Mouse (Mus musculus) small intestine, adult 2 months (tissue): ENCODE data around the gene Miox. TPM values are rescaled to one million over a fixed set of nuclear protein-coding genes. Genes with fewer than 3 reads are reported as not detected.

ENCODE experiments used
- H3K27ac ChIP-seq: fragments of 200-500 bp; 2 replicates; pipeline ENCODE4 v1.5.1; 2012; ENCODE audit warnings: low read depth, low read length, control low read depth, inconsistent platforms; ENCODE audit not compliant: insufficient read depth
- H3K27me3 ChIP-seq: fragments of 200-500 bp; 2 replicates; pipeline ENCODE4 v1.6.1; 2012; ENCODE audit warnings: mild to moderate bottlenecking, moderate library complexity, low read length, inconsistent platforms; ENCODE audit not compliant: control insufficient read depth, insufficient read depth
- H3K36me3 ChIP-seq: fragments of 200-500 bp; 2 replicates; pipeline ENCODE4 v1.6.1; 2012; ENCODE audit warnings: mild to moderate bottlenecking, low read length, control low read depth, inconsistent platforms; ENCODE audit not compliant: control insufficient read depth, insufficient read depth
- H3K4me1 ChIP-seq: fragments of 200-500 bp; 2 replicates; pipeline ENCODE4 v1.6.1; 2012; ENCODE audit warnings: low read length, inconsistent platforms, mixed read lengths; ENCODE audit not compliant: control insufficient read depth, insufficient read depth, insufficient read length
- H3K4me3 ChIP-seq: fragments of 200-500 bp; 2 replicates; pipeline ENCODE4 v1.5.1; 2012; ENCODE audit warnings: low read depth, mild to moderate bottlenecking, control low read depth, inconsistent platforms, low read length, moderate library complexity
- CTCF ChIP-seq: fragments of 200-500 bp; IDR thresholded peaks from 2 replicates; pipeline ENCODE4 v1.5.1; 2012; ENCODE audit warnings: low read depth, mild to moderate bottlenecking, control low read depth, inconsistent platforms, low read length, moderate library complexity, mixed read lengths; ENCODE audit not compliant: insufficient replicate concordance, insufficient read length; ENCODE audit errors: extremely low read depth
- POLR2A ChIP-seq: fragments of 200-500 bp; IDR thresholded peaks from 2 replicates; pipeline ENCODE4 v1.6.1; 2012; ENCODE audit warnings: low read depth, mild to moderate bottlenecking, control low read depth, inconsistent platforms, low read length, moderate library complexity
- WGBS: fragments of 180-500 bp; shearing (Covaris S2); methylation state at CpG from one replicate; pipeline ENCODE4 v1.1.7; 2018; 5-methylcytosine and 5-hydroxymethylcytosine counted together
- polyA plus RNA-seq: library from polyadenylated mRNA; depleted of rRNA; stranded (reverse); fragments of >200 nt; gene quantifications from 2 replicates; pipeline ENCODE4 v1.2.3, GENCODE M21; 2012

Gene Miox
- polyA plus RNA-seq, 1 experiment = 0.10 TPM

- no peak overlapping the region for H3K4me3 ChIP-seq
- 90% methylated on average over 15 of the region's 15 CpGs for WGBS
- H3K4me1 ChIP-seq = peaks cover 5% of the 10 kb centered on the region
- no peaks in the 10 kb centered on the region for H3K27me3 ChIP-seq
- TF ChIP-seq POLR2A (no peak), CTCF (no peak)
- H3K27ac ChIP-seq = no peak overlapping the region
- H3K36me3 ChIP-seq = peaks cover 31% of the 10 kb centered on the region
Measured at GRCm38 (mm10) chr15:89351302-89351701, 17.1 kb downstream of the Miox start.

- 92% methylated on average over 14 of the region's 14 CpGs for WGBS
- Histone ChIP-seq H3K4me3 (no peak overlapping the region), H3K27me3 (no peaks in the 10 kb centered on the region), H3K36me3 (peaks cover 31% of the 10 kb centered on the region), H3K4me1 (peaks cover 8% of the 10 kb centered on the region), H3K27ac (no peak overlapping the region)
- TF ChIP-seq CTCF (no peak), POLR2A (no peak)
Measured at GRCm38 (mm10) chr15:89352054-89352453, 17.9 kb downstream of the Miox start.

GRCm38 (mm10) chr15:89352795-89353194 is 18.6 kb downstream of the Miox start:
- no peak overlapping the region for H3K4me3 ChIP-seq
- no peak for TF ChIP-seq POLR2A
- TF ChIP-seq CTCF = no peak
- WGBS = 94% methylated on average over 12 of the region's 12 CpGs
- H3K27me3 ChIP-seq = no peaks in the 10 kb centered on the region
- H3K36me3 ChIP-seq = peaks cover 31% of the 10 kb centered on the region
- peaks cover 8% of the 10 kb centered on the region for H3K4me1 ChIP-seq
- H3K27ac ChIP-seq = no peak overlapping the region

DNA sequence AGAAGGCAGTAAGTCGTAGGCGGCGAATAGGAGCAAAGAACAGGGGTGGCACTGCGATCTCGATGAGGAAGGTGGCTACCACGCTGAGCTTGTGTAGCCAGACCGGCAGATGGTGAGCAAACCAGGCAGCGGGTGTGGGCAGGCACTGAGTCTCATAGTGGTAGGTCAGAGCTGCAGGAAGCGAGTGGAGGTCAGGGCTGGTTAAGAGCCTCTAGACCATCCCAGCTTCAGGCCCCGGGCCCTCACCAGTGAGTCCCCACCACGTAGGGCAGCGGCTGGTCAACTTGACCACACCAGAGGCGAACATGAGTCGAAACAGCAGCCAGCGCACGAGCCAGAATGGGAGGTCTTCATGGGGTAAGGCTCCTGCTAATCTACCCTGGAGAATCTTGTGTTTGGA is 19.6 kb downstream of the Miox start:
- no peak for TF ChIP-seq CTCF
- TF ChIP-seq POLR2A = no peak

DNA sequence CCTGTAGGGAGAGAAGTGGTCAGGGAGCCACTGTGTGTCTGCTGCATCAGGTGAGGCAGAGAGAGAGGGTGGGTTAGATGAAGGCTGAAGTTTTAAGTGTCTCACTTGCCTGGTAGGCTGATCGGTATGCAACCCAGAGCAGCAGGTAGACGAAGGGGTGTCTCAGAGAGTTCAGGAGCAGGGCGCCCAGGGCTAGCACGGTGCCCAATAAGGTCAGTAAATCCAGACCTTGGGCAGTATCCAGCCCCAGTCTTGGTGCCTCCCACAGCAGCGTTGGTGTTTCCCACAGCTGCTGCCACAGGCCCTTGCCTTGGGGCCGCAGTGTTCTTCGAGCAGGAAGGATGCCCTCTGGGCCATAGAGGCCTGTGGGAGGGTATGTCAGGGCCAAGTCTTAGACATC is 20.3 kb downstream of the Miox start:
- peaks cover 31% of the 10 kb centered on the region for H3K36me3 ChIP-seq
- H3K27ac ChIP-seq = no peak overlapping the region
- 65% methylated on average over 7 of the region's 7 CpGs for WGBS
- TF ChIP-seq CTCF (no peak), POLR2A (no peak)
- H3K27me3 ChIP-seq = no peaks in the 10 kb centered on the region
- H3K4me1 ChIP-seq = peaks cover 8% of the 10 kb centered on the region
- H3K4me3 ChIP-seq = peak overlapping the region; percentile 97

More for the DNA sequence above, 19.6 kb downstream of the Miox start:
- Histone ChIP-seq H3K4me3 (no peak overlapping the region), H3K27me3 (no peaks in the 10 kb centered on the region), H3K36me3 (peaks cover 31% of the 10 kb centered on the region), H3K4me1 (peaks cover 8% of the 10 kb centered on the region), H3K27ac (no peak overlapping the region)
- 93% methylated on average over 16 of the region's 16 CpGs for WGBS

DNA sequence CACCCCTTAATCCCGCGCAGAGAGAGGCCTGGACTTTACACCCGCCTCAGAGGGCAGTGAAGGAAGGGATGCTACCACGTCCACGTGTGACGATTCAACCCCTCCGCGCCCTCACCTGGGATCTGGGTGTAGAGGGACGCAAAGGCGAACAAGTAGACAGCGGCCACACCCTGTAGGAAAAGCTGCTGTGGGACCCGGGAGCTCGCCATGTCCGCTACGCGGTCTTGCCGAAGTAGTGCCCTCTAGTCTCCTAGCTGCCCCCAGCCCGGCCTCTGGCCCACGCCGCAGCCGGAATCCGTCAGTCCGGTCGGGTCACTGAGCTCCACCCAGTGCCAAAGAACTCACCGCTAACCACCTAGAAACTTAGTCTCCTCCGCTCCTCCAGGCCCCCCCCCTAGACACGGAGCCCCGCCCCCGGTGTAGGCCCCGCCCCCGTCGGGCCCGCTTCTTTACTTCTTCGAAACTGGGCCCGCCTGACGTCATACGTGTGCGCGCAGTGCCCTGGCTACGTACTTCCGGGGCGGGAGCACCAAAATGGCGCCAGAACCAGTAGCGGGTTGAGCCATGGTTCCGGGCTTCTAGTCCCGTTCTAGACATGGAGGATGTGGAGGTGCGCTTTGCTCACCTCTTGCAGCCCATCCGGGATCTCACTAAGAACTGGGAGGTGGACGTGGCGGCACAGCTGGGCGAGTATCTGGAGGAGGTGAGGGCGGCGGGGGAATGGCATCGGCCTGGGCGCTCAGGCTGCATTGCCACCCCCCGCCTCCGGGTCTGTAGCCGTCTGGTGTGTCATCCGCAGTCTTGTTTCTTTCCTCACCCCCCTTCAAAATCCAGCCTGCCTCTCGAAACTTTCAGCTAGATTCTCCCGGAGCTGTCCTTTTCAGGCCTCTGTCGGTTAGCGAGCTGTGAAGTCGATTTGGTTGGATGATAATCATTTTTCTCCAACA is 21.3 kb downstream of the Miox start, which contains the start of the genes Lmf2 and Ncaph2:
Gene Lmf2 (minus strand): TSS at position 419 of the 947 bp plus-strand sequence.
Gene Ncaph2 (plus strand): TSS at position 479 of the 947 bp plus-strand sequence.
- H3K4me1 ChIP-seq = peaks cover 8% of the 10 kb centered on the region
- TF ChIP-seq CTCF (no peak), POLR2A (no peak; the same call in none of the 2 replicates)
- no peaks in the 10 kb centered on the region for H3K27me3 ChIP-seq
- peak within 1 kb of the TSS; percentile 97 for H3K4me3 ChIP-seq
- H3K36me3 ChIP-seq = peaks cover 30% of the 10 kb centered on the region
- H3K27ac ChIP-seq = peak within 1 kb of the TSS; percentile 65
- under 1% methylated on average over 64 of the region's 64 CpGs for WGBS

DNA sequence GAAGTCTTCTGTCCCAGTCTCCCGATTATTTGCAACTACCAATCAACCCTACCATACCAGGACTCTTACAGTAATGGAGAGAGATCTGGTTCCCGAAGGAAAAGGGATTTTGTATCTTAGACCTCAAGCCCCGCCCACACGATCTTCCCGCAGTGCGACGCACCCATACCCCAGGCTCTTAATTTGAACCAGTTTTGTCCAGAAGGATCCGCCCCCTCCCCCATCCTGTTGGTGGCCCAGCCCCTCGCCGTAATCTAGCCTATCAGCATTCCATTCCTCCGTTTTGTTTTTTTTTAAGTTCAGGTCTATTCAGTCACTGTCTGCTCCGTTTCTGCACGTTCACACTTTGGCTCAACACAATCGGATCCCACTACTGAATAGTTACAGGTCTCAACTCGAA is 22.2 kb downstream of the Miox start:
- Histone ChIP-seq H3K36me3 (peaks cover 29% of the 10 kb centered on the region), H3K4me3 (peak overlapping the region; percentile 97), H3K4me1 (peaks cover 8% of the 10 kb centered on the region), H3K27me3 (no peaks in the 10 kb centered on the region), H3K27ac (peak overlapping the region; percentile 40; the same call in 1 of the 2 replicates)
- 0% methylated on average over 15 of the region's 15 CpGs for WGBS
- TF ChIP-seq CTCF (no peak), POLR2A (no peak)
